Mouse (Mus musculus): ENCODE measurements around the gene Krt27. TPM values are rescaled to one million over a fixed set of nuclear protein-coding genes. Genes with fewer than 3 reads are reported as not detected.

Gene Krt27
- total RNA-seq, 2 experiments from 2014 or later: not detected

- DNase-seq (ENCODE audit: low spot score in 2 of 2): no peak
- Histone ChIP-seq H3K27ac (no peak overlapping the region), H3K4me3 (no peak overlapping the region)
- TF ChIP-seq CTCF (conservative IDR thresholded peaks at IDR 0.05): no peak
These were observed 36.3 kb downstream of the Krt27 start for GRCm38 (mm10) chr11:99314594-99314993.

- Histone ChIP-seq H3K4me3 (no peak overlapping the region), H3K27ac (no peak overlapping the region)
- peak; percentile 81 for TF ChIP-seq CTCF (conservative IDR thresholded peaks at IDR 0.05)
- DNase-seq (ENCODE audit: low spot score in 2 of 2): peak in 1 of 2 experiments; percentile 17
These were observed 40.0 kb downstream of the Krt27 start for GRCm38 (mm10) chr11:99310882-99311281.

- peak; percentile 14 to 74 for DNase-seq (ENCODE audit: low spot score in 2 of 2)
These were observed 43.3 kb downstream of the Krt27 start for GRCm38 (mm10) chr11:99307579-99307978.

More at GRCm38 (mm10) chr11:99307579-99307978, 43.3 kb downstream of the Krt27 start:
- no peak overlapping the region for H3K4me3 ChIP-seq
- no peak overlapping the region for H3K27ac ChIP-seq
- TF ChIP-seq CTCF (conservative IDR thresholded peaks at IDR 0.05): peak; percentile 89

Other genes starting within 250 kb of the Krt27 start
- not detected for gene Ccr7, start 196.0 kb downstream of the Krt27 start, total RNA-seq (2021)
- gene Smarce1, start 120.1 kb downstream of the Krt27 start, total RNA-seq (2021): 10 to 100 TPM; 55.8 to 62.3 TPM
- 10 to 100 TPM; 24.8 to 29.5 TPM for gene Krt222, start 107.0 kb downstream of the Krt27 start, total RNA-seq (2021)
- gene Krt24, start 65.8 kb downstream of the Krt27 start, total RNA-seq (2021): not detected
- gene Krt25, start 28.2 kb downstream of the Krt27 start, total RNA-seq (2021): not detected
- gene Krt26, start 13.1 kb downstream of the Krt27 start, total RNA-seq (2021): not detected
- under 1 TPM in 1 of 2 experiments, not detected in 1; 0.23 TPM for gene Krt28, start 23.8 kb upstream of the Krt27 start, total RNA-seq (2021)
- 10 to 100 TPM; 14.8 to 16.4 TPM for gene Krt10, start 38.3 kb upstream of the Krt27 start, total RNA-seq (2021)
- gene Krt12, start 71.2 kb upstream of the Krt27 start, total RNA-seq (2021): 1 to 10 TPM in 1 of 2 experiments, under 1 TPM in 1; 0.97 to 1.4 TPM
- gene Krt20, start 87.0 kb upstream of the Krt27 start, total RNA-seq (2021): not detected
- gene Krt23, start 142.0 kb upstream of the Krt27 start, total RNA-seq (2021): not detected
- not detected for gene Krt39, start 170.2 kb upstream of the Krt27 start, total RNA-seq (2021)
- not detected for gene Krt40, start 192.1 kb upstream of the Krt27 start, total RNA-seq (2021)
- not detected for gene Krtap3-3, start 199.8 kb upstream of the Krt27 start, total RNA-seq (2021)
- not detected for gene Krtap3-2, start 205.7 kb upstream of the Krt27 start, total RNA-seq (2021)
- gene Gm11939, start 208.4 kb upstream of the Krt27 start, total RNA-seq (2021): not detected
- gene Krtap3-1, start 215.5 kb upstream of the Krt27 start, total RNA-seq (2021): not detected
- gene Krtap1-5, start 229.9 kb upstream of the Krt27 start, total RNA-seq (2021): not detected
- gene Krtap1-4, start 232.6 kb upstream of the Krt27 start, total RNA-seq (2021): not detected
- not detected for gene Krtap1-3, start 240.2 kb upstream of the Krt27 start, total RNA-seq (2021)
- gene Krtap9-3, start 247.0 kb upstream of the Krt27 start, total RNA-seq (2021): not detected